Mouse (Mus musculus) c-Kit-positive CD71-negative TER-119-negative erythroid progenitor cells, embryonic 14.5 days (primary cell): ENCODE data around the gene Toporsl.

Source experiments
- DNase-seq: peaks from one replicate; pipeline ENCODE4 v3.0.0-alpha.2; 2013; ENCODE audit warnings: low read depth

Gene Toporsl

GRCm38 (mm10) chr4:52595927-52596326 is at the start of gene Toporsl:
TSS of gene Toporsl (plus strand) at chr4:52596274.
- no peak for DNase-seq

GRCm38 (mm10) chr4:52557672-52558071 is 38.4 kb upstream of the Toporsl start:
- no peak for DNase-seq

- DNase-seq: no peak
Observed at GRCm38 (mm10) chr4:52558080-52558479, 38.0 kb upstream of the Toporsl start.

- no peak for DNase-seq
Observed at GRCm38 (mm10) chr4:52563859-52564258, 32.2 kb upstream of the Toporsl start.

GRCm38 (mm10) chr4:52586194-52586734 is 9.8 kb upstream of the Toporsl start:
- no peak for DNase-seq

DNA sequence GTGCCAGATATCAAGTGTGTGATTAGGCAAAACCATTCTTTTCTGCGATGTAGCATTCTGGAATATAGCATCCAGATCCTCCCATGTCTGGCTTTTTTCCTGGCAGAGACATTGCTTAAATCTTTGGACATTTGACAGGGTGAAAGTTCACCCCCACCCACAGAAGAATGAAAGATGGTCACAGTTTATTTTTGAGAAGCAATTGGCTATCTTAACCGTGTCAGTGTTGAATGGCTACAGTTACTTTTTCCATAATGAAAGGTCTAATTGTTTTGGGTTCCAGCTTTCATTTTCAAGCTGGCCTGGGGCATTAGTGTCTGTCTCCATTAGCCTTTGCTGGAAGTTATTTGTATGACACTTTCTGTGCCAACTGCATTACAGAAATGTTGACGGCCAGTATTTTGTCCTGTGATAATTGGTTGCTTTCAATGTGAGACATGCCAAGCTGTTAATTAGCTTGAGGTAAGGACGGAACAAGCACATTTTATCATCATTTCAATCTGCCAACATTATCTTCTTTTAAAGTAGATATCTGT is 2.2 kb upstream of the Toporsl start:
- no peak for DNase-seq

DNA sequence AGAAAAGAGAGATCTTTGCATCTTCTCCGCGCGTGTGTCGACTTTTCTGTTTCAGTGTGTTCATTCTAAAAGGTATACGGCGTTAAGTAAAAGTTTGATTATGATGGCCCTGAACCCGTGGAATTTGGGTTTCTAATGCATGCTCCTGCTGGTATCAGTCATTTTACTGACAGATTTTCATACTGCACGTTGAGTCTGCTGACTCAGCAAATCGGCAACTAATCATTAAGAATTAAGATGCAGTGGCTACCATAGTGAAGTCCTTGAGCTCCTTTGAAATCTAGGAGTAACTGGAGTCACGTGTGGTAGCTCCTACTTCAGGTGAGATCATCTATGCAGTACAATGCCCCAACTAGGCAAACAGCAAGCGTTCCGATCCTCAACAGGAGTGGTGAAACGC is 1.4 kb upstream of the Toporsl start:
- no peak for DNase-seq

- no peak for DNase-seq
Observed at GRCm38 (mm10) chr4:52598180-52598881, 2.3 kb downstream of the Toporsl start.

DNA sequence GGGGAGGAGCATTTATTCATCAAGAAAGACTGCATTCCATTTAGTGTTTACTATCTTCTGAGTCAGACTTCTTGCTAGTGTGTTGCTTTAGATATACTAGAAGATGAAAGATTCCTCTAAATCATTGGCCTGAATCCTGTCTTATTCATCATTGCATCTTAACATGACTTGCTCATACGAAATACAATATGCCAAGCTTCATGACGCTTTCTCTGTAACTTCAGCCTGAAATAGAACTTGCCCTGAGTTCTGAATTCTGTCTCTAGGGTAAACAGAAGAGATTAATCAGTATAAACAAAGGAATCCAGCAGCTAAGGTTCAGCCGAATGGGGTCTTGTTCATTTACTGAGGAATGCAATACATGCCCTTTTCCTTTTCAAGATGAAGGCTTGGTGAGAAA is 10.8 kb downstream of the Toporsl start:
- no peak for DNase-seq

DNA sequence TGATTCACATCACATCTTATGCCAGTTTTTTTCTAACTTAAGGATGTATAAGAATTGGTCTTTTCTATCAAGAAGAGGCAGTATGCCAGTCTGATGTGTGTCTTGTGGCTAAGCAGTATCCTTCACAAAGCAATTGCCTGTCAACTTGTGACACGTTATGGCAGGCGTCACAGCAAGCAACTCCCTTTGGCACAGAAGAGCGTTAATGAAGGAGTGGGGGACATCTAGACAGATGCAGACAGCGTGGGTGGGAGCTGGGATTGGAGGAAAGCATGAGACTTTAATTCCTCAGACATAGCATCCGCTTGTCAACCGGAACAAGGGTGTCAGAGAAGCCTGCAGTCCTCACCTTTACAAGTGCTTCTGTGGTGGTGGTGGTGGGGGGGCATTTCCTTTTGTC is 38.9 kb downstream of the Toporsl start:
- no peak for DNase-seq

DNA sequence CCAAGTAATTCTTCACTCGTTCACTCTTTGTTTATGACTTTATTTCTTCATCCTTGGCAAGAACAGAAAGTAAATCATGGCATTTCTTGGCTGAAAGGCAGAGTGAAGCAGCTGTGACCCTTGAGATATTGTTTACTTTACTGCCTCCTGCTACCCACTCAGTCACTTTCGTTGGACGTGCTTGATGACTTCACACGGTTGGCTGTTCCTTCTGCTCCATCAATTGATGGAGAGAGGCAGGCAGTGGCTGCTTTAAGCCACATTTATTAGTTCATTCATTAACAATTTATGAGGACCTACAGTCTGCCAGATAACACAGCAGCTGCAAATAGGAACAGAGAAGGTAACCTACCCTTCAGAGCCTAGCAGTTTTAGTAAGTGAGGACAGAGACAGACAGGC is 51.7 kb downstream of the Toporsl start:
- no peak for DNase-seq

- DNase-seq: no peak
Observed at GRCm38 (mm10) chr4:52659701-52660100, 63.6 kb downstream of the Toporsl start.

DNA sequence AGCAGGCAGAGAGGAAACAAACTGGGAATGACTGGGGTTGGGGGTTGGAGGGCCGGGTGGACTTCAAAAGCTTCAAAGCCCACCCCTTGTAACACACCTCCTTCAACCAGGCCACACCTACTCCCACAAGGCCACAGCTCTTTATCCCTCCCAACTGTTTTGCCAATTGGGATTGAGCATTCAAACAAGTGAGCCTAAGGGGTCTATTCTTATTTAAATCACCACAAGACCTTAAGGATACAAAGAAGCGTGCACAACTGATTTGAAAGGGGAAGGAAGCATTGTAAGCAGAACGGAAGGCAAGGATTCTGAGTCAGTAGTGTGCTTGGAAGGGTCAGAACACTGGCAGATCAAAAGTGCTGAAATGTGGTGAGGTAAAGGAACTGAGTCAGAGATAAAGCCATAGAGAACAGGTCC is 64.6 kb downstream of the Toporsl start:
- DNase-seq: no peak

GRCm38 (mm10) chr4:52661311-52661710 is 65.2 kb downstream of the Toporsl start:
- DNase-seq: no peak
